Mouse (Mus musculus) cerebral cortex, adult 2 months (tissue): ENCODE data around the gene Gm21750.

Source experiments
- WGBS: fragments of 180-500 bp; shearing (Covaris S2); methylation state at CpG from one replicate; pipeline ENCODE4 v1.1.7; 2018; 5-methylcytosine and 5-hydroxymethylcytosine counted together

Gm21750 gene

DNA sequence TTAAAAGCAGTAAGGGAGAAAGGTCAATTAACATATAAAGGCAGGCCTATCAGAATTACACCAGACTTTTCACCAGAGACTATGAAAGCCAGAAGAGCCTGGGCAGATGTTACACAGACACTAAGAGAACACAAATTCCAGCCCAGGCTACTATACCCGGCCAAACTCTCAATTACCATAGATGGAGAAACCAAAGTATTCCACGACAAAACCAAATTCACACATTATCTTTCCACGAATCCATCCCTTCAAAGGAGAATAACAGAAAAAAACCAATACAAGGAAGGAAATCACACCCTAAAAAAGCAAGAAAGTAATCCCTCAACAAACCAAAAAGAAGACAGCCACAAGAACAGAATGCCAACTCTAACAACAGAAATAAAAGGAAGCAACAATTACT lies at the start of gene Gm21750:
Gene Gm21750 (plus strand): TSS at position 301 of the 400 bp plus-strand sequence.
- 81% methylated on average over 3 of the region's 3 CpGs for WGBS

DNA sequence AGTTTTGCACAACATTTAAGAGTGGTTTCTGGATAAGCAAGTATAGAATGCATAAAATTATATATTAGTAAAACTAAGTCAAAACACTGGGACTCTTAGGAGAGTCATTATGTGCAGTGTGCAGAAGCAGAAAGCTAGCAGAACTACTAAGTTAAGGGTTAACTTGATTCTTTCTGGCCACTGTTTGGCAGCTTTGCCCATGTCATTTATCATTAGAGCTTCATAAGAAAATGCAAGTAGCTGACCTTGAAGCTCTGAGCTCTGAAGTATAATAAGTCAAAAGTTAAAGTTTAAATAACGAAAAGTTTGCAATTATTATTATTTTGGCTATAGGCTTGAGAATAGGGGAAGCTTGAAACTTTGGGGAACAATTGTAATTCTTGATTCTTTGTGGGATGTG lies 46.1 kb upstream of the Gm21750 start:
- 84% methylated on average over 1 of the region's 1 CpGs for WGBS

GRCm38 (mm10) chr14:73620880-73621279 lies 40.1 kb upstream of the Gm21750 start:
- 50% methylated on average over 3 of the region's 3 CpGs for WGBS

DNA sequence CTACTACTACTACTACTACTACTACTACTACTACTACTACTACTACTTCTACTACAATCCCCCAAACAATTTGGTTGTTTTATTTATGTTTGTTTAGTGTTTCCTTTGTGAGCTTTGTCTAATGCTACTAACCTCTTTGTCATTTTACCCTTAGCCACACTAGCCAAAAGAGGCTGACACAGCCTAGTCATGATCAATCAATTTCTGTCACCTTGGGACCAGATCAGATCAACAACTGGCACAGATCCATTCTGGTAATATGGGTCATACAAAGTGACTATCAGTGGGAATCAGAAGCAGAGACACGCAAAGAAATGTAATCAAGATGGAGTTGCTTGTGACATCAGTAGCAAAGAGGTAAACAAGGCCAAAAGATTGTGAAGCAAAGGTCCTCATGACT lies 38.0 kb upstream of the Gm21750 start:
- 90% methylated on average over 1 of the region's 1 CpGs for WGBS

DNA sequence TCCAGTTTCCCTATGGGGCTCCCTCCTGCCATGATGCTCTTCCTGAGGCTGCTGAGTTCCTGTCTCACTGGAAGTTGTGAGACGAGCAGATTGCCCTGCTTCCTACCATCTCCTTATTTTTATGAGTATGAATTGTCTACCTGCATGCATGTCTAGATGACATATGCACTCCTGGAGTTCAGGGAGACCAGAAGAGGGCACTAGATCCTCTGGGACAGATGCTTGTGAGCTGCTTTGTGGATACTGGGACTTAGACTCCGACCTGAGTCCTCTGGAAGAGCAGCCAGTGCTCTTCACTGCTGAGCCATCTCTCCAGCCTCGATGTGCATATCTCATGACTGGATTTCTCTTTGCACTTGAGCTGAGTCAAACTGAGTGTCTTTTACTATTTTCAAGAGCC lies 35.6 kb upstream of the Gm21750 start:
- 57% methylated on average over 3 of the region's 3 CpGs for WGBS

GRCm38 (mm10) chr14:73631511-73631910 lies 29.5 kb upstream of the Gm21750 start:
- WGBS: 86% methylated on average over 4 of the region's 4 CpGs

DNA sequence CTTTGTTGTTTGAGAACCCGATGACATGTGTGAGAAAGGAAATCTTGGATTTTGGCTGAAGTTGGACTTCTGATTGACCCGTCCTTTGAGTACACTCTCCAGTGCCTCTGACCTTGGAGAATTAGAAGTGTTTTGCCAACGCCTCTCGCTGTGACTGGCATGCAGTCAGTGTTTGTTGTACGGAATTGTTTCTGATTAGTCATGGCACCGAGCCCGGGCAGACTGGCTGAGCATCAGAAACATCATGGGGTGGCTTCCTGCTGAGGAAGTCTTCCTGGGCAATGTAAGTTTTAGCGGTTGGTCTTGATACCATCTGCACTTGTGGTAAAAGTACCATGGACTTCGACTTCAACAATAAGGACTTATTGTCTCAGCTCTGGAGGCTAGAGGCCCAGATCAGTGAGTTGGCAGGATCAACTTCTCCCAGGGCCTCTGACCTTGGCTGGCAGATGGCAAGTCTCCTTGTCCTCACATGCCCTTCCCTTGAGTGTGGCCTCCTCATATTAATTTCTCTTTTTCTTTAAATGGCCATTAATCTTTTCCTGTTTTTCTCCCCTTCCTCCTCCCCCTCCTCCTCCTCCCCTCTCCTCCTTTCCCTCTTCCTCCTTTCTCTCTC lies 28.3 kb upstream of the Gm21750 start:
- 29% methylated on average over 9 of the region's 9 CpGs for WGBS

DNA sequence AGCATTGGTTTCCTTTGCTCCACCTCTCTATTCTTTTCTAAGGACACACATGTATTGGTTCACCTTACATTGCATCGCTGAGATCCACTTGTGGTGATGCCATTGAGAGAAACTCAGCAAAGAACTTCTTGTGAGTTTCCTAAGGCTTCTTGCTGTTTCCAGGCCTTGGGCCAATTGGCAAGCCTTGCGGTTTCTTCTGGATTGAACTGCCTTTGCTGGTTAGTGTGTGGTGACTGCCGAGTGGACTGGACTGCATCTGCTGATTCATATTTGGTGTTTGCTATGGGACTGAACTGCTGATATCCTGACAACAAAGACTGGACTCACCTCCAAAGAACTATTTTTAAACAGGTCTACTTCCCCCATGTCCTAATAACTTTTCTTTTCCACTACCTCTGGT lies 26.7 kb upstream of the Gm21750 start:
- WGBS: 75% methylated on average over 3 of the region's 3 CpGs

GRCm38 (mm10) chr14:73650179-73650578 lies 10.8 kb upstream of the Gm21750 start:
- WGBS: 93% methylated on average over 4 of the region's 4 CpGs

GRCm38 (mm10) chr14:73670091-73670490 lies 9.1 kb downstream of the Gm21750 start:
- 49% methylated on average over 2 of the region's 2 CpGs for WGBS

GRCm38 (mm10) chr14:73687726-73688125 lies 26.7 kb downstream of the Gm21750 start:
- whole genome bisulfite sequencing: 18% methylated on average over 4 of the region's 4 CpGs

DNA sequence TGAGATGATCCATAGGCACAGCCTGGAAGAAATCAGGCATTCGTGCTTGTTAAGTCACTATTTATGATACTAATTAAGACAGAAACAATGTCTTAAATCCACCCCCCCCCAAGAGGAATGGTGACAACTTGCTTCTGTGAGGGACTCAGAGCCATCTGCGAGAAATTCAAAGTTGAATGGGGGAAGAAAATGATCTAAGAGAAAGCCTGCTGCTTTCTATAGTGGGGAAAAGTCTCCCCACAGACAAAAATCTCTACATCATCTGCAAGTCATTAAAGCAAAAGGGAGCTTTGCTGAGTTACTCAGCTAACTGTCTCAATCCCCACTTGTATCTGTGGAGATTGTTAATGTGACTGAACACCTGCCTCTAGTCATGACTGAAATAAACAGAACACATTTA lies 27.4 kb downstream of the Gm21750 start:
- WGBS: 45% methylated on average over 2 of the region's 2 CpGs

DNA sequence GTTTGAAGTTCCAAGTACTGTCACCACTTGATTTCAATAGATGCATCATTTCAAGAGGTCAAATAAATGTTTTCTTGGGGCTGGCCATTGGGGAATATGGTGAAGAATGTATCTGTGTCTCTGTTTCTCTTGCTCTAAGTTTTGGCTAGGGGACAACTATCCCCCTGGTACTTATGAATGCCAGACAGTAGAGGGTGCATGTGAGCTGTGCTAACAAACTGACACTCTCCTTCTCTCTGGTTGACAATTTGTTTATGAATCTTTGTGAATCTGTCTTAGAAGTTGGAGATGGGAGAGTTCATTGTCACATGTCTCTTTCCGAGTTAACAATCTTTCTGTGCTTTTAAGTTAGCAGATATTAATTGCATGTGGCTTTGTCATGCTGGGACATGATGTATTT lies 39.2 kb downstream of the Gm21750 start:
- 26% methylated on average over 1 of the region's 1 CpGs for WGBS

DNA sequence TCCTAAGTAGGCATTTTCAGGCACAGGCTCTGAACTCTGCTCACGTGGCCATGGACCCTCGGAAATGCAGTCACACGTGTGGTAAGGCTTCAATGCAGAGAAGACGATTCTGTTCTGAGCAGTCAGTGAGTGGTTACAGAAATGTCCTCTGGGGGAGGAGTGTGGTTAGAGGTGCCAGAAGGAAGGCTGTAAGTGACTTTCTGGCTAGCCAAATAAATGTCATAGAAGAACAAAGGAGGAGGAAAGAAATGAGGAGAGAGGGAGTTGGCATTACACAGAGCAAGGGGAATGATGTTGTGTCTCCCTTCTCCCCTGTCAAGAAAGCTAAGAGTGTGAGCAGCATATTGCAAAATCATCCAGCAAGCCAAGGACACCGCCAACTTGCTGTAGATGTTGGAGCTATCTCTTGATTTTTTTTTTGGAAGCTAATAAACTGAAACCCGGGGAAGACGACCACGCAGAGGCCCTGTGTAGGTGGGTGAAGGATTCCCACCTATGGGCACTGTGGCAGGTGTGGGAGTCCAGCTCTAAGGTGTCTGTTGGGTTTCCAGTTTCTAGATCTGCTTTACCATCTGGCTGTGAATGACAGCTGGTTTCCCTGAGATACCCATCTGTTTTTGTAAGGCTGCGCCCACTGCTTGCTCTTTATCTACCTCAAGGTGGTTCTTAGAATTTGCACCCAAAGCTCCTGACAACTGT lies 48.5 kb downstream of the Gm21750 start:
- WGBS: 58% methylated on average over 9 of the region's 9 CpGs
